Mouse (Mus musculus): Measurements from ENCODE around the gene Tbc1d22a. TPM values are rescaled to one million over a fixed set of nuclear protein-coding genes. Genes with fewer than 3 reads are reported as not detected.

The Tbc1d22a gene
- total RNA-seq, 4 experiments from 2014 or later: 32.9 to 34.3 (median 33.8) TPM

DNA sequence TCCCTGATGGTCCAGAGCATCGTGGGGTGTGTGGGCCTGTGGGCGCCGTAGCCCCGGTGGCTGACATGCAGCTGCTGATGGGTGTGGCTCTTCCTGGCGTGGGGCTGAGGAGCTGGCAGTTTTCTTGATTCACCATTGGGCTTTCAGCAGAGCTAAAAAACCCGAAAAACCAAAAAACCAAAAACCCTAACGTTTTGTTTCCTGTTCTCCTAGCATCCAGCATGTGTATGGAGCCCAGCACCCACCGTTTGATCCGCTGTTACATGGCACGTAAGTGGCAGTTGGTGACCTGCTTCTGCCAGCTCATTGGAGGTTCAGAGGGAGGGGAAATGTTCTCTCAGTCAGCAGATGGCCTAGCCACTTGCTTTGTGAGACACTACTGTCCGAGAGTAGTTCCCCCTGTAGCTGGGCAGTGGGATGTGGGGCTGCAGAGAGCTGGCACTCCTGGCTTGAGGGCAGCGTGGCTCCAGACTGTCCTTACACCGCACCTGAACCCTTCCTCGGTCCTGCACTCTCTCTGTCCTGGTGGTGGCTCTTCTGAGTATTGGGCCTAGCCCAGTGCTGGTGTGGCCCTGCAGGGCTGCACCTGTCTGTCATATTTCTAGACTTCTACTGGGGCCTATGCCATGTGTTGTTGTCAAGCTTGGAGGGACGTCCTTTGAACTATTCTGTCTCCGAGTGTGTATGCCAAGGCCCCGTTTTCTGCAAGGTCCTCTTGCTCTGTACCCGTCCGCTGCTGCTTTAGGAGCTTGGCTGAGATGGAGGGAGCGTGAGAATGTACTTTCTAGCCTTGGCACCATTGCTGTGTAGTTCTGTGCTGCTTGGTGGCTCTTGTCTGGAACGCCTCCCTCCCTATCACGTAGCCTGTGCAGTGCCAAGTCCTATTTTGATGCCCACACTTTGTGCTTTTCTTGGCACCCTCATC lies 20.5 kb downstream of the Tbc1d22a start:
- peak in 1 of 2 experiments; percentile 82 for DNase-seq (ENCODE audit: low spot score in 2 of 2)

DNA sequence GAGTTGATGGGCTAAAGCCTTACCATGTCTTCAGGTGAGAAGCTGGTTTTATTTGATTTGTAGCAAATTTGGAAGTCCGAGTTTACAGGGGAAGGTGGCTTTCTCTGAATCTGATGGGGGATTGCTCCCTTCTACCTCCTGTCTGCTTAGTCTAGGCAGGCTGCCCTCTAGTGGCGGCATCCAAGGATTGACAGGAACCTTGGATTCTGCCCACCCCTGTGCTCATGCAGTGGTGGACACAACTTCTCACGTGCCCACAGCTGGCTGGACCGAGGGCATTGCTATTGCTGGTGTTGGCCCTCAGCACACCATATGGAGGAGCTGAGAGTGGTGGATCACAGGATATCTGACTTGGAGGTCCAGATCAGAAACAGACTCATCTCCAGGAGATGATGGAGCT lies 22.0 kb downstream of the Tbc1d22a start:
- no peak for DNase-seq (ENCODE audit: low spot score in 2 of 2)

DNA sequence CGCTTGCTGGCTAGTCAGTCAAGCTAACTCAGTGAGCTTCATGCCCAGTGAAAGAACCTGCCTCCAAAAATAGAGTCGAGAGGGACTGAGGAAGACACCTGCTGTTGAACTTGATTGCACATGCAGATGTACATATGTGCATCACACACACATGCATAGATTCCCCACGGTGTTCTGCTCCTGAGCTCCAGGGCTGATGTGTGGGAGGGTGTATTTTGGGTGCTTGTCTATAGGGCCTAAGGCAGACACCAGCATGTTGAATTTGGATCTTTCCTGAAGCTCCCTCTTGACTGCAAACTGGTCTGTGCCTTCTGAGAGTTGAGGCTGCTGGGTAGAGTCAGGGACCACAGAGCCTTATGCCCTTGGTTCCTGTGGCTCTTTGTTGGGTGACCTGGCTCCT lies 23.8 kb downstream of the Tbc1d22a start:
- DNase-seq (ENCODE audit: low spot score in 2 of 2): no peak

DNA sequence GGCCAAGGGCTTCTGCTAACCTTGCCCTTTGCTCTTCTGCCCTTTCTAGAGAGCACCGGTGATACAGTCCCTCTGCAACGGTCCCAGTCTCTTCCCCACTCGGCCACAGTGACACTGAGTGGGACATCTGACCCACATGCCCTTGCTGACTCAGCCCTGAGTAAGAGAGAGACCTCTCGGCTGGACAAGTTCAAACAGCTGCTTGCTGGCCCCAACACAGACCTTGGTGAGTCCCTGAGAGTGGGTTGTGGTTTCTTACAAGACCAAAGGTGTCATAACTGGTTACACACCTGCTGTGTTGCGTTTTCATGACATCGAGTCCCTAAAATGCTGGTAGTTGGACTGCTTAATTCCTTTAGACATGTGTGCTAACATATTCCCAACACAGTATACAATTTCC lies 24.8 kb downstream of the Tbc1d22a start:
- DNase-seq (ENCODE audit: low spot score in 2 of 2): no peak

DNA sequence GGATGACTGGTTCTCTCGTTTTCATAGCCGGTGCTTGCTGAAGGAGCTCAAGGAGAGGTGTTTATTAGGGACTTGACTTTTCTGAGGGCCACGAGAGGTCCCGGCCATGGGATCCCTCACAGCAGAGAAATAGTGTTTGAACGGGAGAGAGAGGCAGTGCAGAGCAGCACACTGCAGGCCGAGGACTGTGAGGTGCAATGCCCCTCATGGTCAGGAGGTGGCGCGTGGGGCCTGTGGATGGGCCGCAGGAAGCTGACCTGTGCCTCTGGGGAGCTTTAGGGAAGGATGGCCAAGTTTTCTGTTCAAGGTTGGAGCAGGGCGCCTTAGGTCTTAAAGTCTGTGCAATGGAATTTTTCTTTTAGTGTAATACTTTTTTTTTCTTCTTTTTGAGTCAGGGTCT lies 25.5 kb downstream of the Tbc1d22a start:
- DNase-seq (ENCODE audit: low spot score in 2 of 2): no peak

DNA sequence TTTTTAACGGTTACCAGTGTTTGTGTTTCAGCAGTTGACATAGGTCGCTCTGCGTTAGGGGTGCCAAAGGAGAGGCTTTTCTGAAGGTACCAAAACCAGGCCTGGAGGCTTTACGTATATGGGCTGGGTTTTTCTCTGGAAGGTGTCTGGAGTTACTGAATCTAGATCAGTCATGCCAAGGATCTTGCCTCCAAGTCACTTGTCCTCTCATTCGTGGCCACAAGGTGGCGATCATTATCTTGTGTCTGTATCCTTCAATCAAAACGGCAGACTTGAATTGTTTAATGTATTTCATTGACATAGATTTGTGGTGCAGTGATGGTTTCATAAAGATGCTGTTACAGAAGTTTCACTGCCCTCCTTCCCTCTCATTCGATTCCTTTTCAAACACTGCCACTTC lies 29.4 kb downstream of the Tbc1d22a start:
- DNase-seq (ENCODE audit: low spot score in 2 of 2): peak in 1 of 2 experiments; percentile 56

DNA sequence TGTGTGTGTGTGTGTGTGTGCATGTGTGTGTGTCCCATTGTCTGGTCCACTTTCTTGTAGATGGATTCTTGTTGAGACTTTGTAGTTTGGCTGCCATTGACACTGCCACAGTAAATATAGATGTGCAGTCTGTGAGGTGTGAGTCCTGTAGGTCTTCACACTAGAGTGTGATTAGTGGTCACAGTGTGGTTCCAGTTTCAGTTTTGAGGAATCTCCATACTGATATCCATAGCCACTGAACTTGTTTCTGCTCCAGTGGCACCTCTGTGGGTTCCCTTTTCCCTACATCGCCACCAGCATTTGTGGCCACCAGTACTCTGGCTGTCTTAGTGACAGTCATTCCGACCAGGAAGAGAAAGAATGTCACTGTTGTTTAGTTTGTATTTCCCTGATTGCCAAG lies 30.1 kb downstream of the Tbc1d22a start:
- DNase-seq (ENCODE audit: low spot score in 2 of 2): no peak

DNA sequence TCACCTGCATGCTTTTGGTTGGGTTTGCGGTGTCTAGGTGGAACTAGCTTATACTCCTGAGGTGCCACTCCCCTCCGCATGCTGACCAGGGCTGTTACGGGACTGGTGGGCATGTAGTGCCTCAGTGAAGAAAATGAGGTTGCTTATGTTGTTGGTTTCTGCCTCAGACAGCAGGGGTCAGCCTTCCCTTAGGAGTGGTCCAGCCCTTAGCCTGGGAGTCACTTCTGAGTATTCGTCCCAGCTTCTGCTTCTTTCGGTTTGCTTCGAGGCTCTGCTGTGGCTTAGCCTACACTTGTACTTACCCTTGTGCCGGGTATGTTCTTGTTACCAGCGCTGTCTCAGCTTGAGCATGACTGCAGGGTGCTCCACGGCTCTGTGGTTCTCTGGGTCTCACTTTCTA lies 36.0 kb downstream of the Tbc1d22a start:
- no peak for DNase-seq (ENCODE audit: low spot score in 2 of 2)

DNA sequence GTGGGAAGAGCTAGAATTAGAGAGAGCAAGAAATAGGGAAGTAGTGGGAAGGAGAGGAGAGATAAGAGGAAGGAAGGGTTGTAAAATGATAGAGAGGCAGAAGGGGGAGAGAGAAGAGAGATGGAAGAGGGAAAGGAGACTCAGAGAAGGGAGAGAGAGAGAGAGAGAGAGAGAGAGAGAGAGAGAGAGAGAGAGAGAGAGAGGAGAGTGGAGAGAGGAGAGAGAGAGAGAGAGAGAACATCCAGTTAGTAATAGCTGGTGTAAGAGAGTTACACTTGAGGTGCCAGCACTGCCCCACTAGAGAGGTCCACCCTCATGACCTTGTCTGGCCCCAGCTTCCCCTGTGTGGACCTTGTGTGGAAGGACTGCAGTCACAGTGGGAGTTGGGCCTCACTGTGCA lies 37.9 kb downstream of the Tbc1d22a start:
- DNase-seq (ENCODE audit: low spot score in 2 of 2): no peak

DNA sequence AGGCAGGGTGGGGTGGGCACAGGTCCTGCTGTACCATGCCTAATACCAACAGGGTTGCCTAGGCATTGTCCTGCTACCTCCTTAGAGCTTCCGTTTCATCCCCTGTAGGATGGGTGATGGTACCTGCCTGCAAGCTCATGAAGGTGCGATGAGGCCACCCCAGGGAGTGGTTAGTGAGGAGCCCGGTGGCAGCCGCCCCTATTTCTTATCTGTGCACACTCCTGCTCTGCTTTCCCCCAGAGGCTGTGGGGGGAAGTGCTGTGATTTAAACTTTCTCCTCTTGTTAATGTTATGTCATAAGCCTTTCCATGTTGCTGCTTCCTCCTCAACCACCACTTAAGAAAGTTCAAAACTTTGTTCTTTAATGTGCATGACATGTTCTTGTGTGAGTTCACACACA lies 38.4 kb downstream of the Tbc1d22a start:
- no peak for DNase-seq (ENCODE audit: low spot score in 2 of 2)

DNA sequence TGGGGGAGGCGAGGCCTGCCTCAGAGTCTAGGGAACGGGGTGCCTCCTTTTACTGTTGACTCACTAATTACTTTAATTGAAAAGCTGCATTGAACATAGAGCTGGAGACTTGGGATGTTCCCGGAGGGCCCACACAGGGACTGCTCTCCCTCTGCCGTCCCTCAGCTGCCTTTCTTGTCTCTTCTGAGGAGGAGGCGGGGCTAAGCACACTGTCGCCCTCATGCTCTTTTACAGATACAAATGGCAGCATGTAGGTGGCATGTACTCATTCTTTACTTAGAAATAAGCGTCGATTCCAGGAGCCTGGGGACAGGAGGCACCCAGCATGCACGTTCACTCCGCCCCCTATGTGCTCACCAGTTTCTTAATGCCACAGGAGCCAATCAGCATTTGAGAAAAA lies 39.2 kb downstream of the Tbc1d22a start:
- peak in 1 of 2 experiments; percentile 58 for DNase-seq (ENCODE audit: low spot score in 2 of 2)

DNA sequence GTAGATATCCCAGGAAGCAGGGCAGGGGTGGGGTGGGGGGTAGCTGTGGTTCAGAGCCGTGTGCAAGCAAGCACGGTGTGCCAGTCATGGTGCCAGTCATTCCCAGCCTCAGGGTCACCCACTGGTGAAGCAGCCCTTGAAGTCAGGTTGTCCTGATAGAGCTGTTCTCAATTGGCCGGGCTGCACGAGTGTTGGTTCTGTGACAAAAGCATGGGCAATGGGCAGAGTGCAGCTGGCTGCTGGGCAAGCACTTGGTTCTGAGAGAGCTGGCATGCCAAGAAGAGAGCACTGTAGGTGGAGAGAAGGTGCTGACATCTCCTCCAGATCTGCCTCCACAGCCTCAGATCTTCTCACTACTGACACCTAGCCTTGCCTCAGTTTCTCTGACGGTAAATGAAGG lies 41.9 kb downstream of the Tbc1d22a start:
- no peak for DNase-seq (ENCODE audit: low spot score in 2 of 2)

DNA sequence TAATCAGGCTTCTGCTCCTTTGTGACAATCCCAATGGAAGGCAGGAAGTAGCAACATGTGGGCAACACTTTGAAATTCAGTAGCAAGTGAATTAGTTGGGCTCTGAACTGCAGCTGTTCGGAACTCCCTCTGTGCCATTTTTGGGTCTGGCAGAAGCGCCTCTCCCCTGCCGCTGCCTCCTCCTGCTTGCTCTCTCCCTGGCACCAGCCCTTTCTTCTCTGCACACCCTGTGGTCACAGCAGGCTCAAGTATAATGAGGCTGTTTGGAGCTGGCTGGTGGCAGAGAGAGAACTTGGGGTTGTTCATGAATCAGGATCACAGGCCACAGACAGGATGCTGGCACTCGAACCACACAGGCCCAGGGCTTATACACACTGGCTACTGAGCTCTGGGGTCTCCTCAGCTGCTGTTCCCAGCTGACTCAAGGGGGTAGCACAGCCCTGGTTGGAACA lies 42.5 kb downstream of the Tbc1d22a start:
- DNase-seq (ENCODE audit: low spot score in 2 of 2): no peak

DNA sequence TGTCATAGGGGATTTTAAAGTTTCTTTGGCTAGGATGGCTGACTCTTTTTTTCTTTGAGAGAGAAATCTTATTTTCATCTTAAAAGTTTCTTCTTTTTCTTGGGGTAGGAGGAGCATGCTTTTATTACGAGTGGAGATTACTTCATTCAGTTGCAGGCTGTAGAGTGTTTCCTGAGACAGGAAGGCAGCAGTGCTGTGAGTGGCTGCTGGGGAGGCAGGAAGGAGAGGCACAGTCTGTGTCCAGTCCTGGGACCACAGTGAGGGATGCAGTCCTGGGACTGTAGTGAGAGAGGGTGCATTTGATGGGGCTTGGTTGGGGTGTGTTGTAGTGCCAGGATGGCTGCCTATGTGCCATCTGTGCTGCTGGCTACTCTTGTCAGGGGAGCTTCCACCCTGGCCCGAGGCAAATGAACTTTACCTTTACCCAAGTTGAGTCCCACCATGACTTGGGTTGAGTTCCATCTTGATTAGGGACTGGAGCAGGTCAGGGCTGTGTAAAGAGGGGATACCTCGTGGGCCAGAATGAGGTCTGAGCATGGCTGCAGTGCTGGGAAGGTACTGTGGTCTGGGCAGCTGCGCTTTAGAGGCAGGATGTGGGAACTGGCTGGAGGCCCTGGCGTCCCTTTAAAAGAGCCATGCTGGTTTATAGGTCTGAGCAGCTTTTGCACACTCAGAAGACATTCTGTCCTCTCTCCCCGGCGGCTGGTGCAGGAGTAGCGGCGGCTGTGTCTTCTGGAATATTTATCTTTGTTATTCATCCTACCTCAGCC lies 43.8 kb downstream of the Tbc1d22a start:
- DNase-seq (ENCODE audit: low spot score in 2 of 2): no peak

DNA sequence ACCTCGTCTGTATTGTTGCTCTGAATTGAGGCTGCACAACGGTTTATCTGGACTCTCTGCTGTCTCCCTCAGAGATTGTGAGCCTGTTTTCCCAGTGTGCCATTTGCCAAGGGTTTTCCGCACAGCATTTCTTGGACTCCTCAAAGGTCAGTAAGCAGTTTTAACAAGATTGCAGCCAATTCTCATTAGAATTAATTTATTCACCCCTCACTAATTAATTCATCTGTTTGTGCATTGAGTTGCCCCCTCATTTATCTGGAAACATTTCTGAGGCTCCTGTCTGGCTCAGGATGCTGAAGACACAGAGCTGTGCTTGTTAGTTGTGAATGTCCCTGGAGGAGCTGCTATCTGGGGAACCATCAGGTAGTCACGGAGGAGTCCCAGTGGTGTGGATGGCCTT lies 45.0 kb downstream of the Tbc1d22a start:
- DNase-seq (ENCODE audit: low spot score in 2 of 2): no peak

DNA sequence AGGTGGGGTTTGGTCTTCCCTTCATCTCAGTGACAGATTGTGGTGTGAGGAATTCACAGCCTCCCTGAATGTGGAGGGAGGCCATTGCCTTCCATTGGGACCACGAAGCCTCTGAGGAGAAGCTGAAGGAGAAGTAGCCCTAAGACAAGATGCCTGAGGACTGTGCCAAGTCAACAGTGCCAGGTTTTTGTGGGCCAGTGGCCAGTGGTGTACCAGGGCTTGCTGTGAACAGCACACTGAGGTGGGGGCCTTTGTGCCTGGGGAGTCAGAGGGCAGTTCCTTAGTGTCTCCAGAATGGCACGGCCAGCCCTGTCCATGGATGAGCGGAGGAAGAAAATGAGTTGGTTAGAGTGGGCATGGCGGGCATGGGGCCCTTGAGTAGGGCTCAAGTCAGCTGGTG lies 45.9 kb downstream of the Tbc1d22a start:
- DNase-seq (ENCODE audit: low spot score in 2 of 2): no peak

DNA sequence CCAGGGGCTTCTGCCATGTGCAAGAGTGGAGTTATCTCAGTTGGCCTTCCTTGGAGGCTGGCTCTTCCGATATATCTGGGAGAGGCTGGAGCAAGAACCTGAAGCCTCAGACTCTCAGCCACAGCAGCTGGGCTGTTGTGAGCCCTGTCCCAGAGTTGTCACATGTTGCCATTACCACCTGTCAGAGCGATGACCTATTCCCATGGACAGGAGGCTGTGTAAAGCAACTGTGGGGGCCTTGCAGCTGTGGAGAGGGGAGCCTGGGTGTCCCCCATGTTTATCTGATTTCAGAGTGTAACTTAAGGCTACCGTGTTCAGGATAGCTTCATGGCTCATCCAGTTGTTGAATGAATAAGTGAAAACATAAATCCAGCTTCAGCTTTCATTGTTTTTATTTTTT lies 50.1 kb downstream of the Tbc1d22a start:
- DNase-seq (ENCODE audit: low spot score in 2 of 2): no peak

DNA sequence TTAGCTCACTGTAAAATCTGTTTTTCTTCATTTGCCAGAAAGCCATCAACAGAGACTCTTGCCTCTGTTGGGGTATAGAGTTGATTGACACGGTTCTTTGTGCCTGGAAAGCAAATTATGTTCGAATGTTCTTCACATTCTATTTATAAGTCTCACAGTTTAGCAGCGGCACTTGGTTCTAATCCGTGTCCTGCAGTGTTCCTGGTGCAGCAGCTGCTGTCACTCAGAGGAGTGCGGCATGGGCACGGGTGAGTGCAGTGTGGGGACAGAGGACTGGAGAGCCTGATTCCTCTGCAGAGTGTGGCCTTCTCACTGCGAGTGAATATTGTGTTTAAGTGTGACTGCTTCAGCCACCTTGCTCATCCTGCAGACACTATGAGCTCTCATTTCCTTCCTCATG lies 50.5 kb downstream of the Tbc1d22a start:
- DNase-seq (ENCODE audit: low spot score in 2 of 2): no peak

DNA sequence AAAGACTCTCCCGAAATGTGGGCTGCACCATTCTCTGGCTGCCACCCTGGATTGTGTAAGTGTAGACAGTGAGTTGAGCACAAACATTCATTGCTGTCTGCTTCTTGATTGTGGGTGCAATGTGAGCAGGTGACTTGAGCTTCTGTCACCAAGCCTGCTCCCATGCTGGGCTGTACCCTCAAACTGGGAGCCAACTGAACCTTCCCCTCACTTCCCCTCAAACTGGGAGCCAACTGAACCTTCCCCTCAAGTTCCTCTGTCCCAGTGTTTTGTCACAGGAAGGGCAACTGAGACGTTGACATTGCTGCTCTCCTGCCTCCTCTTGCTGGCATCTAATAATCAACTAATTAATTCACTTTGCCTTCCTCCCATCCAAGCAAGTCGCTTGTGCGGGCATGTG lies 52.7 kb downstream of the Tbc1d22a start:
- no peak for DNase-seq (ENCODE audit: low spot score in 2 of 2)

DNA sequence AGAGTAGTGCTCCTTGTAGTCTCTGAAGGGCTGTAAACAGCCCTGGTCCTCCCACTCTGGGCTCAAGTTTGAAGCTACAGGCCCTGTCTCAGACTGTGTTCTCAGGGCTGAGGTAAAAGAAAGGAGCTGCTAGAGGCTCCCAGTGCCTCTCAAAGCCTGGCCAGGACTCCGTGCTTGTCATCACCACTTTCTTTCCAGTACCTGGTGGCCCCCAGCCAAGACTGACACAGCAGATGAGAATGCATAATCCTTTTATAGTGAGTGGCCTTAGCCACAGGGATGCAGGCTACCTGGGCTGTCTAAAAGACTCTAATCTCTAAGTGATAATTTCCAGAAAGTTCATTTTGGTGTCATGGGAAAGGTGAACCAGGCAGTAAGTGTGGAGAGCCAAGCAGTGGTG lies 54.3 kb downstream of the Tbc1d22a start:
- DNase-seq (ENCODE audit: low spot score in 2 of 2): no peak

DNA sequence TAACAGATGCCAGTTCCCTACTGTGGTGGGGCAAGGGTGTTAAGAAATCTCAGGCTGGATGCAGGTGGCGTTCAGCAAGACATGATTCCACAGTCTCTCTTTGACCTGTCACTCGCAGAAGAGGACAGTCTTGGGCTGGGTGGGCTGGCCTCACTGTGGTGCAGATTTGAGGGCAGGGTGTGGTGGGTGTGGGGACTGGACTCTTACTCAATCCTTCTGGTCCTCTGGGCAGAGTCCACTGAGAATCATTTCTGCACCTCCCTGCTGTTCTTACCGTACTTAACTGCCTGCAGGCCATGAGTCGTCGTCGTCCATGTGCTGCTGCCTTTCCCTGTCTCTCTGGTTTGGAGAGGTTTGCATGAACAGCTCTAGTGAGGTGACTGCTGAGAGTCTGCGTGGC lies 61.5 kb downstream of the Tbc1d22a start:
- DNase-seq (ENCODE audit: low spot score in 2 of 2): no peak

DNA sequence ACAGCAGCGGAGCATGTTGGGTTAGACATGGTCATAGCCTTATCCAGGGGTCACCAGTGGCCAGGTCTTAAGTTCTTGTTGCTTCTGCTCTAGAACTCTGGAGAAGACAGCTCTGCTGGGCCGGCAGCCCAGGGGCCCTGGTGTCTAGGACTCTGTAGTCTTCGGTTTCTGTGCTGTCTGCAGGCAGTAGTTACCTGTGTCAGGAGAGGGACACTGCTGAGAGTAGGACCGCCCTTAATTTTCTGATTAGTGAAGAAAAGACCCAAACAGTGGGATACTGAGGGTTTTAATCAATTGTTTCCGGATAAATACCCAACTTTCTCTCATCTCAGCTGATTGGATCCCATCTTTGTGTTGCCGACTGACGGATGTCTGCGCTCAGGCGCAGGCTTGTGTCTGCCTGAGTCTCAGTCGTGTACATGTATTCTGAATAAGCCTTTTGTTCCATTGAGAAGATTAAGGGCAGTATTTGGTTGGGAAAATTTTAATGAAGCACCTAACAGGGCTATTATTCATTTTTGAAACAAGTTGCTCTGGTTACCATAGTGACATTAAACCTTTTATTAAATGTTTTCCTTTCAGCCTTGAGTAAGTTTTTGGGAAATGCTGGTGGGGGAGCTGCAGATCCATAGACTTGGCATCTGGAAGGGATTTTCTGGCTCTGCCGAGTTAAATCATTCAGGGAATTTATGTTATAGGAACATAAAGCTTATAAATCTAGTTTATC lies 62.4 kb downstream of the Tbc1d22a start:
- DNase-seq (ENCODE audit: low spot score in 2 of 2): no peak
